Mouse (Mus musculus): ENCODE measurements around the gene Prkn. TPM values are rescaled to one million over a fixed set of nuclear protein-coding genes. Genes with fewer than 3 reads are reported as not detected.

Gene Prkn
- polyA plus RNA-seq, 1 experiment from 2014 or later = 3.9 TPM

GRCm38 (mm10) chr17:11644873-11645464 is 804.8 kb downstream of the Prkn start:
- Histone ChIP-seq H3K36me3 (no peaks in the 10 kb centered on the region), H3K4me2 (no peak overlapping the region), H3K27ac (no peak overlapping the region), H3K9ac (no peak overlapping the region), H3K27me3 (no peaks in the 10 kb centered on the region), H3K4me3 (no peak overlapping the region), H3K9me3 (no peaks in the 10 kb centered on the region), H3K4me1 (replicated peaks) (peaks cover 22% of the 10 kb centered on the region)
- WGBS = 47% methylated on average over 3 of the region's 3 CpGs
- ATAC-seq (ENCODE audit: low FRiP score) = no peak

GRCm38 (mm10) chr17:11656397-11656796 is 816.2 kb downstream of the Prkn start:
- no peak overlapping the region for H3K4me2 ChIP-seq
- H3K4me1 ChIP-seq (replicated peaks) = no peaks in the 10 kb centered on the region
- no peak overlapping the region for H3K4me3 ChIP-seq
- ATAC-seq (ENCODE audit: low FRiP score) = no peak
- WGBS = 86% methylated on average over 5 of the region's 5 CpGs
- no peak overlapping the region for H3K27ac ChIP-seq
- no peaks in the 10 kb centered on the region for H3K36me3 ChIP-seq
- H3K9ac ChIP-seq = no peak overlapping the region
- no peaks in the 10 kb centered on the region for H3K27me3 ChIP-seq
- no peaks in the 10 kb centered on the region for H3K9me3 ChIP-seq

GRCm38 (mm10) chr17:11656878-11657277 is 816.7 kb downstream of the Prkn start:
- Histone ChIP-seq H3K27me3 (no peaks in the 10 kb centered on the region), H3K9me3 (no peaks in the 10 kb centered on the region), H3K4me1 (replicated peaks) (no peaks in the 10 kb centered on the region), H3K9ac (no peak overlapping the region), H3K4me2 (no peak overlapping the region), H3K27ac (no peak overlapping the region), H3K36me3 (no peaks in the 10 kb centered on the region), H3K4me3 (no peak overlapping the region)
- ATAC-seq (ENCODE audit: low FRiP score) = no peak
- 89% methylated on average over 3 of the region's 3 CpGs for WGBS

GRCm38 (mm10) chr17:11661898-11662297 is 821.7 kb downstream of the Prkn start:
- no peak for ATAC-seq (ENCODE audit: low FRiP score)
- WGBS = 79% methylated on average over 1 of the region's 1 CpGs

GRCm38 (mm10) chr17:11663437-11663836 is 823.3 kb downstream of the Prkn start:
- peaks cover 10% of the 10 kb centered on the region for H3K4me1 ChIP-seq (replicated peaks)
- no peak overlapping the region for H3K4me3 ChIP-seq
- no peak overlapping the region for H3K27ac ChIP-seq
- H3K27me3 ChIP-seq = 0 out of 2 replicates have a peak, but pooled peaks cover 3% of the 10 kb centered on the region
- no peaks in the 10 kb centered on the region for H3K9me3 ChIP-seq
- H3K36me3 ChIP-seq = no peaks in the 10 kb centered on the region
- H3K9ac ChIP-seq = no peak overlapping the region
- no peak overlapping the region for H3K4me2 ChIP-seq
- no peak for ATAC-seq (ENCODE audit: low FRiP score)
- WGBS = 88% methylated on average over 7 of the region's 7 CpGs

More at GRCm38 (mm10) chr17:11661898-11662297, 821.7 kb downstream of the Prkn start:
- H3K9ac ChIP-seq = no peak overlapping the region
- H3K36me3 ChIP-seq = no peaks in the 10 kb centered on the region
- H3K9me3 ChIP-seq = no peaks in the 10 kb centered on the region
- H3K4me3 ChIP-seq = no peak overlapping the region
- H3K27me3 ChIP-seq = 0 out of 2 replicates have a peak, but pooled peaks cover 3% of the 10 kb centered on the region
- no peak overlapping the region for H3K4me2 ChIP-seq
- no peak overlapping the region for H3K27ac ChIP-seq
- peaks cover 10% of the 10 kb centered on the region for H3K4me1 ChIP-seq (replicated peaks)

- peak overlapping the region; percentile 48 for H3K4me2 ChIP-seq
- H3K4me3 ChIP-seq = peak overlapping the region; percentile 16
- 0 out of 2 replicates have a peak, but pooled peaks cover 3% of the 10 kb centered on the region for H3K27me3 ChIP-seq
- H3K4me1 ChIP-seq (replicated peaks) = peaks cover 10% of the 10 kb centered on the region
- peak overlapping the region; percentile 3; the same call in 1 of the 2 replicates for H3K27ac ChIP-seq
- no peaks in the 10 kb centered on the region for H3K36me3 ChIP-seq
- 28% methylated on average over 20 of the region's 20 CpGs for whole genome bisulfite sequencing
- peak; percentile 83 for ATAC-seq (ENCODE audit: low FRiP score)
- H3K9ac ChIP-seq = no peak overlapping the region
- no peaks in the 10 kb centered on the region for H3K9me3 ChIP-seq
These were observed 824.6 kb downstream of the Prkn start for GRCm38 (mm10) chr17:11664610-11665345.

- no peak overlapping the region for H3K4me2 ChIP-seq
- H3K27ac ChIP-seq = no peak overlapping the region
- peaks cover 3% of the 10 kb centered on the region; the same call in 1 of the 2 replicates for H3K4me1 ChIP-seq (replicated peaks)
- H3K9ac ChIP-seq = no peak overlapping the region
- H3K27me3 ChIP-seq = no peaks in the 10 kb centered on the region
- H3K9me3 ChIP-seq = no peaks in the 10 kb centered on the region
- H3K36me3 ChIP-seq = no peaks in the 10 kb centered on the region
- H3K4me3 ChIP-seq = no peak overlapping the region
- WGBS = 95% methylated on average over 6 of the region's 6 CpGs
- ATAC-seq (ENCODE audit: low FRiP score) = no peak
These were observed 839.5 kb downstream of the Prkn start for GRCm38 (mm10) chr17:11679716-11680115.

- 85% methylated on average over 9 of the region's 9 CpGs for WGBS
- no peak overlapping the region for H3K9ac ChIP-seq
- ATAC-seq (ENCODE audit: low FRiP score) = no peak
These were observed 840.3 kb downstream of the Prkn start for GRCm38 (mm10) chr17:11680456-11680855.

GRCm38 (mm10) chr17:11681825-11682372 is 841.7 kb downstream of the Prkn start:
- Histone ChIP-seq H3K4me1 (replicated peaks) (peaks cover 3% of the 10 kb centered on the region; the same call in 1 of the 2 replicates), H3K4me2 (no peak overlapping the region)
- 45% methylated on average over 11 of the region's 11 CpGs for WGBS

More at GRCm38 (mm10) chr17:11680456-11680855, 840.3 kb downstream of the Prkn start:
- Histone ChIP-seq H3K27ac (no peak overlapping the region), H3K9me3 (no peaks in the 10 kb centered on the region), H3K36me3 (no peaks in the 10 kb centered on the region), H3K4me1 (replicated peaks) (peaks cover 3% of the 10 kb centered on the region; the same call in 1 of the 2 replicates), H3K4me2 (no peak overlapping the region), H3K27me3 (no peaks in the 10 kb centered on the region), H3K4me3 (no peak overlapping the region)

GRCm38 (mm10) chr17:11705005-11705404 is 864.8 kb downstream of the Prkn start:
- Histone ChIP-seq H3K4me3 (no peak overlapping the region), H3K4me2 (no peak overlapping the region), H3K4me1 (replicated peaks) (no peaks in the 10 kb centered on the region), H3K27ac (no peak overlapping the region), H3K9ac (no peak overlapping the region), H3K36me3 (no peaks in the 10 kb centered on the region), H3K27me3 (no peaks in the 10 kb centered on the region), H3K9me3 (no peaks in the 10 kb centered on the region)
- whole genome bisulfite sequencing = 93% methylated on average over 4 of the region's 4 CpGs
- ATAC-seq (ENCODE audit: low FRiP score) = no peak

More at GRCm38 (mm10) chr17:11681825-11682372, 841.7 kb downstream of the Prkn start:
- Histone ChIP-seq H3K9ac (no peak overlapping the region), H3K27me3 (no peaks in the 10 kb centered on the region), H3K36me3 (no peaks in the 10 kb centered on the region), H3K27ac (no peak overlapping the region), H3K9me3 (no peaks in the 10 kb centered on the region), H3K4me3 (no peak overlapping the region)
- no peak for ATAC-seq (ENCODE audit: low FRiP score)

GRCm38 (mm10) chr17:11705761-11706160 is 865.6 kb downstream of the Prkn start:
- no peaks in the 10 kb centered on the region for H3K4me1 ChIP-seq (replicated peaks)
- 86% methylated on average over 9 of the region's 9 CpGs for WGBS
- no peak for ATAC-seq (ENCODE audit: low FRiP score)
- H3K27me3 ChIP-seq = no peaks in the 10 kb centered on the region
- no peak overlapping the region for H3K4me2 ChIP-seq
- no peak overlapping the region for H3K4me3 ChIP-seq
- no peaks in the 10 kb centered on the region for H3K36me3 ChIP-seq
- H3K9me3 ChIP-seq = no peaks in the 10 kb centered on the region
- no peak overlapping the region for H3K27ac ChIP-seq
- H3K9ac ChIP-seq = no peak overlapping the region

GRCm38 (mm10) chr17:11712066-11712465 is 871.9 kb downstream of the Prkn start:
- Histone ChIP-seq H3K4me1 (replicated peaks) (no peaks in the 10 kb centered on the region), H3K4me3 (no peak overlapping the region), H3K9ac (no peak overlapping the region), H3K27ac (no peak overlapping the region), H3K4me2 (no peak overlapping the region), H3K27me3 (no peaks in the 10 kb centered on the region), H3K36me3 (no peaks in the 10 kb centered on the region), H3K9me3 (no peaks in the 10 kb centered on the region)
- ATAC-seq (ENCODE audit: low FRiP score) = no peak
- WGBS = 82% methylated on average over 4 of the region's 4 CpGs

Data from hindbrain, embryonic 13.5 days (tissue).